Mouse (Mus musculus) embryonic fibroblast, embryonic 13.5 days (primary cell): ENCODE measurements around the gene Gm4969.

Source experiments
- CTCF ChIP-seq: IDR thresholded peaks from 2 replicates; pipeline ENCODE4 v1.5.1; 2011; ENCODE audit warnings: mild to moderate bottlenecking, control low read depth, low read length, moderate library complexity, borderline replicate concordance; ENCODE audit not compliant: insufficient read depth
- POLR2A ChIP-seq: IDR thresholded peaks from 2 replicates; pipeline ENCODE4 v1.6.1; 2011; ENCODE audit warnings: low read depth, mild to moderate bottlenecking, control low read depth, low read length, moderate library complexity

GRCm38 (mm10) chr7:19163752-19164151 lies 45.6 kb upstream of the Gm4969 start:
- TF ChIP-seq CTCF (no peak), POLR2A (no peak)
